Mouse (Mus musculus): Measurements from ENCODE around the gene Arntl.

DNA sequence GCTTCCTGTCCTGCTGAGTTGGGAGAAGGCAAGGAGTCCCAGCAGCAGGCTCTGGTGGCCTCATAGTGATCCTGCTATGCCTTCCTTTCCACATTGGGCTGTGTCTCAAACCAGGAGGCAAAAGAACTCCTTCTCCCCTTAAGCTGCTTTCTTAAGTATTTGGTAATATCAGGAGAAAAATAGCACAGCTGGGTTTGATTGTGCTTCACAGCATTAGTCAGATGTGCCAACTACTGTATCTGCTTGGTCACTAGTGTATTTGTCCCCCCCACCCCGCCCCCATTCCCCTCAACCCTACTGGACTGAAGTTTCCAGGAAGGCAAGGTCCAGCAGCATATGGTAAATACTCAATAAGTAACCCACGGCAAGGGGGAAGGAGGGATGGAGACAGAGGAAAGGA lies 19.2 kb upstream of the Arntl start:
- TF ChIP-seq POLR2A (IDR thresholded peaks at IDR 0.05; ENCODE audit: borderline replicate concordance, low read depth, low read length) (no peak), CTCF (IDR thresholded peaks at IDR 0.05; ENCODE audit: low read depth, low read length) (no peak)
